Comparison of ENCODE assay signal across 13 mouse cellular contexts in genomic region chr17:15199235-15199634, GRCm38 (mm10).
DNase-seq lines count a peak whose midpoint lies in the region; ATAC-seq and TF ChIP-seq lines count a peak whose summit lies in the region.
"Had no signal": no experiment of that assay in that cellular context is flagged by ENCODE, and none has a peak within 500 bp of the region (broad histone marks: within the 10 kb centered on the region; RNA-seq: fewer than 3 reads in every experiment).

No protein-coding gene starts in this region.

- 0 out of 2 replicates have a peak, but pooled peaks cover 3% of the 10 kb centered on the region for H3K4me1 ChIP-seq in embryonic facial prominence, embryonic 11.5 days (ENCODE audit: control insufficient read depth, insufficient read depth, low read length)
- peaks cover 29% of the 10 kb centered on the region for H3K4me1 ChIP-seq in forebrain, embryonic 13.5 days
- peaks cover 15% of the 10 kb centered on the region for H3K4me1 ChIP-seq in hindbrain, embryonic 16.5 days (ENCODE audit: control insufficient read depth, insufficient read depth, low read depth, low read length)
- H3K4me1 ChIP-seq in midbrain, embryonic 16.5 days (ENCODE audit: control insufficient read depth, insufficient read depth, low read length) = peaks cover 9% of the 10 kb centered on the region
- no peaks in the 10 kb centered on the region for H3K4me1 ChIP-seq in intestine, postnatal 0 days (replicated peaks; ENCODE audit: control insufficient read depth, insufficient read depth, low read length)

- TF ChIP-seq CTCF in intestine, postnatal 0 days (IDR thresholded peaks at IDR 0.05; ENCODE audit: low read depth) = no peak

- WGBS in embryonic facial prominence, embryonic 11.5 days = 35% methylated on average over 3 of the region's 3 CpGs
- 14% methylated on average over 3 of the region's 3 CpGs for WGBS in forebrain, embryonic 13.5 days
- 15% methylated on average over 3 of the region's 3 CpGs for WGBS in hindbrain, embryonic 16.5 days
- 25% methylated on average over 3 of the region's 3 CpGs for WGBS in midbrain, embryonic 16.5 days
- WGBS in intestine, postnatal 0 days = 65% methylated on average over 3 of the region's 3 CpGs

- H3K4me3 ChIP-seq in embryonic facial prominence, embryonic 11.5 days (ENCODE audit: low read depth, low read length) = no peak overlapping the region
- H3K4me3 ChIP-seq in forebrain, embryonic 13.5 days = no peak overlapping the region
- no peak overlapping the region for H3K4me3 ChIP-seq in hindbrain, embryonic 16.5 days (ENCODE audit: low read length)
- H3K4me3 ChIP-seq in midbrain, embryonic 16.5 days (ENCODE audit: low read depth, low read length) = no peak overlapping the region
- no peak overlapping the region for H3K4me3 ChIP-seq in intestine, postnatal 0 days (ENCODE audit: low read depth, low read length)
- H3K4me3 ChIP-seq: heart, embryonic 12.5 days; kidney, embryonic 15.5 days had no signal

- no peak for ATAC-seq in embryonic facial prominence, embryonic 11.5 days (replicated peaks; ENCODE audit: insufficient number of reproducible peaks, low FRiP score, low TSS enrichment, low read depth)
- ATAC-seq in forebrain, embryonic 13.5 days = 0 out of 2 replicates have a peak, but pooled peaks have one; percentile 32
- ATAC-seq in hindbrain, embryonic 16.5 days = peak; percentile 83
- peak; percentile 58 for ATAC-seq in midbrain, embryonic 16.5 days
- no peak for ATAC-seq in intestine, postnatal 0 days

- no peak overlapping the region for H3K4me2 ChIP-seq in embryonic facial prominence, embryonic 11.5 days (ENCODE audit: low read depth, low read length)
- no peak overlapping the region for H3K4me2 ChIP-seq in forebrain, embryonic 13.5 days
- H3K4me2 ChIP-seq in hindbrain, embryonic 16.5 days (ENCODE audit: low read length) = no peak overlapping the region
- no peak overlapping the region for H3K4me2 ChIP-seq in midbrain, embryonic 16.5 days (ENCODE audit: low read length)
- H3K4me2 ChIP-seq in intestine, postnatal 0 days (replicated peaks; ENCODE audit: low read depth) = no peak overlapping the region
- H3K4me2 ChIP-seq: heart, embryonic 12.5 days; kidney, embryonic 15.5 days had no signal

- H3K27ac ChIP-seq in embryonic facial prominence, embryonic 11.5 days (replicated peaks; ENCODE audit: low read depth, low read length) = no peak overlapping the region
- peak overlapping the region; percentile 65 for H3K27ac ChIP-seq in forebrain, embryonic 13.5 days
- 0 out of 2 replicates have a peak overlapping the region, but pooled peaks have one; percentile 41 for H3K27ac ChIP-seq in hindbrain, embryonic 16.5 days (ENCODE audit: low read depth, low read length)
- H3K27ac ChIP-seq in midbrain, embryonic 16.5 days (ENCODE audit: low read length) = no peak overlapping the region
- H3K27ac ChIP-seq in intestine, postnatal 0 days (ENCODE audit: low read depth, low read length) = no peak overlapping the region
- H3K27ac ChIP-seq: kidney, embryonic 15.5 days had no signal

- DNase-seq in embryonic facial prominence, embryonic 11.5 days (ENCODE audit: low spot score) = no peak
- no peak for DNase-seq in lung, postnatal 10 days
- DNase-seq in frontal cortex, postnatal 10 days (ENCODE audit: low spot score in 2 of 2) = no peak
- DNase-seq: adrenal gland, adult 2 months; cerebellum, postnatal 25 days; spleen, adult 18-20 months; thymus, adult 2 months had no signal

- H3K9ac ChIP-seq in embryonic facial prominence, embryonic 11.5 days (replicated peaks; ENCODE audit: low read length) = 0 out of 2 replicates have a peak overlapping the region, but pooled peaks have one; percentile 22
- H3K9ac ChIP-seq in forebrain, embryonic 13.5 days = no peak overlapping the region
- H3K9ac ChIP-seq in hindbrain, embryonic 16.5 days (ENCODE audit: low read depth, low read length) = no peak overlapping the region
- H3K9ac ChIP-seq in midbrain, embryonic 16.5 days (ENCODE audit: low read depth, low read length) = no peak overlapping the region
- no peak overlapping the region for H3K9ac ChIP-seq in intestine, postnatal 0 days (ENCODE audit: low read depth, low read length)
- H3K9ac ChIP-seq: heart, embryonic 12.5 days; kidney, embryonic 15.5 days had no signal

- no peaks in the 10 kb centered on the region for H3K36me3 ChIP-seq in embryonic facial prominence, embryonic 11.5 days (replicated peaks; ENCODE audit: control insufficient read depth, insufficient read depth, low read depth, low read length)
- H3K36me3 ChIP-seq in forebrain, embryonic 13.5 days (ENCODE audit: poor library complexity, severe bottlenecking) = no peaks in the 10 kb centered on the region
- H3K36me3 ChIP-seq in hindbrain, embryonic 16.5 days (ENCODE audit: control insufficient read depth, insufficient read depth, low read length) = no peaks in the 10 kb centered on the region
- no peaks in the 10 kb centered on the region for H3K36me3 ChIP-seq in midbrain, embryonic 16.5 days (ENCODE audit: control insufficient read depth, insufficient read depth, low read length)
- H3K36me3 ChIP-seq in intestine, postnatal 0 days (ENCODE audit: control insufficient read depth, insufficient read depth) = no peaks in the 10 kb centered on the region
- H3K36me3 ChIP-seq: heart, embryonic 12.5 days; kidney, embryonic 15.5 days had no signal

- no peaks in the 10 kb centered on the region for H3K27me3 ChIP-seq in embryonic facial prominence, embryonic 11.5 days (ENCODE audit: control insufficient read depth, insufficient read depth, low read length)
- no peaks in the 10 kb centered on the region for H3K27me3 ChIP-seq in forebrain, embryonic 13.5 days
- H3K27me3 ChIP-seq in hindbrain, embryonic 16.5 days (replicated peaks; ENCODE audit: control insufficient read depth, insufficient read depth, low read length) = no peaks in the 10 kb centered on the region
- no peaks in the 10 kb centered on the region for H3K27me3 ChIP-seq in midbrain, embryonic 16.5 days (ENCODE audit: control insufficient read depth, insufficient read depth, low read depth, low read length)
- no peaks in the 10 kb centered on the region for H3K27me3 ChIP-seq in intestine, postnatal 0 days (replicated peaks; ENCODE audit: control insufficient read depth, insufficient read depth, low read length)

- no peaks in the 10 kb centered on the region for H3K9me3 ChIP-seq in embryonic facial prominence, embryonic 11.5 days (replicated peaks; ENCODE audit: control insufficient read depth, low read length)
- no peaks in the 10 kb centered on the region for H3K9me3 ChIP-seq in forebrain, embryonic 13.5 days (replicated peaks)
- H3K9me3 ChIP-seq in hindbrain, embryonic 16.5 days (ENCODE audit: control insufficient read depth, low read length) = no peaks in the 10 kb centered on the region
- no peaks in the 10 kb centered on the region for H3K9me3 ChIP-seq in midbrain, embryonic 16.5 days (replicated peaks; ENCODE audit: control insufficient read depth, low read length, poor library complexity, severe bottlenecking)
- no peaks in the 10 kb centered on the region for H3K9me3 ChIP-seq in intestine, postnatal 0 days (ENCODE audit: control insufficient read depth)
- H3K9me3 ChIP-seq: heart, embryonic 12.5 days; kidney, embryonic 15.5 days had no signal

Comparison
In these comparisons a context has a peak if more than half of its experiments do, and no peak if none do; other contexts are left out.
1. ATAC-seq: peak in forebrain, embryonic 13.5 days (single experiment), hindbrain, embryonic 16.5 days (single experiment) and midbrain, embryonic 16.5 days (single experiment); none in embryonic facial prominence, embryonic 11.5 days (single experiment) and intestine, postnatal 0 days (single experiment).
2. H3K27ac ChIP-seq: peak in forebrain, embryonic 13.5 days (single experiment) and hindbrain, embryonic 16.5 days (single experiment); none in embryonic facial prominence, embryonic 11.5 days (single experiment), midbrain, embryonic 16.5 days (single experiment) and intestine, postnatal 0 days (single experiment).